Mouse (Mus musculus) hindbrain, postnatal 0 days (tissue): Measurements from ENCODE around the gene Armcx3. TPM values are rescaled to one million over a fixed set of nuclear protein-coding genes. Genes with fewer than 3 reads are reported as not detected.
A peak's percentile ranks its signal among the peaks of the same experiment; 100 is the strongest.

Experiments used
- ATAC-seq: fragments of 200-750 bp; cut with Nextera tagmentation; 2 replicates; pipeline ENCODE4 v1.8.0; 2017; ENCODE audit warnings: mild to moderate bottlenecking, moderate TSS enrichment, moderate library complexity
- DNase-seq: peaks from one replicate; pipeline ENCODE4 v3.0.0-alpha.2; 2015; ENCODE audit warnings: low spot score
- H3K27ac ChIP-seq: fragments of 300-500 bp; sonication (generic); 2 replicates; pipeline ENCODE4 v1.5.1; 2014; ENCODE audit warnings: mild to moderate bottlenecking
- H3K27me3 ChIP-seq: fragments of 300-500 bp; sonication (generic); 2 replicates; pipeline ENCODE4 v1.6.1; 2014; ENCODE audit warnings: low read length, mixed read lengths; ENCODE audit not compliant: insufficient read depth
- H3K36me3 ChIP-seq: fragments of 300-500 bp; sonication (generic); 2 replicates; pipeline ENCODE4 v1.6.1; 2014; ENCODE audit warnings: low read length, mixed read lengths; ENCODE audit not compliant: insufficient read depth
- H3K4me1 ChIP-seq: fragments of 300-500 bp; sonication (generic); 2 replicates; pipeline ENCODE4 v1.6.1; 2014; ENCODE audit warnings: antibody characterized with exemption, low read length, mixed read lengths; ENCODE audit not compliant: insufficient read depth
- H3K4me2 ChIP-seq: fragments of 300-500 bp; sonication (generic); 2 replicates; pipeline ENCODE4 v1.6.1; 2014; ENCODE audit warnings: low read depth, mild to moderate bottlenecking, low read length, moderate library complexity, mixed read lengths
- H3K4me3 ChIP-seq: fragments of 300-500 bp; sonication (generic); 2 replicates; pipeline ENCODE4 v1.5.1; 2014; ENCODE audit warnings: low read length
- H3K9ac ChIP-seq: fragments of 300-500 bp; sonication (generic); replicated peaks from 2 replicates; pipeline ENCODE4 v1.6.1; 2014; ENCODE audit warnings: mild to moderate bottlenecking, low read length, moderate library complexity, mixed read lengths
- H3K9me3 ChIP-seq: fragments of 300-500 bp; sonication (generic); 2 replicates; pipeline ENCODE4 v1.6.1; 2016; ENCODE audit warnings: low read length, mixed read lengths
- CTCF ChIP-seq: IDR thresholded peaks from 2 replicates; pipeline ENCODE4 v1.5.1; 2016; ENCODE audit warnings: antibody characterized with exemption, control low read depth, low read depth
- WGBS: fragments of 180-500 bp; shearing (Covaris S2); extraction: QIAGEN DNeasy Blood & Tissue Kit; methylation state at CpG from one replicate; pipeline ENCODE4 v1.1.7; 2014; 5-methylcytosine and 5-hydroxymethylcytosine counted together
- polyA plus RNA-seq: library from polyadenylated mRNA; unstranded; fragments of >200 nt; fragmentation: Nextera tagmentation; extraction: Ambion mirVana; gene quantifications from 2 replicates; pipeline ENCODE4 v1.2.1, GENCODE M21; 2015
- total RNA-seq: library from RNA; depleted of rRNA; stranded (reverse); fragments of >200 nt; gene quantifications from 2 replicates; pipeline ENCODE4 v1.2.3, GENCODE M21; 2014

Gene Armcx3
- total and polyA plus RNA-seq, 2 experiments from 2014 or later: 43.5 to 93.4 TPM

GRCm38 (mm10) chrX:134737796-134738195 is 18.6 kb upstream of the Armcx3 start:
- Histone ChIP-seq H3K4me1 (no peaks in the 10 kb centered on the region), H3K27ac (no peak overlapping the region), H3K4me2 (no peak overlapping the region), H3K36me3 (no peaks in the 10 kb centered on the region), H3K4me3 (no peak overlapping the region), H3K27me3 (no peaks in the 10 kb centered on the region), H3K9ac (no peak overlapping the region), H3K9me3 (no peaks in the 10 kb centered on the region)
- 100% methylated on average over 1 of the region's 1 CpGs for WGBS
- DNase-seq (no peak), ATAC-seq (no peak)
- no peak for TF ChIP-seq CTCF

GRCm38 (mm10) chrX:134739160-134739559 is 17.2 kb upstream of the Armcx3 start:
- Histone ChIP-seq H3K9me3 (no peaks in the 10 kb centered on the region), H3K9ac (no peak overlapping the region), H3K27ac (no peak overlapping the region), H3K4me1 (no peaks in the 10 kb centered on the region), H3K4me2 (no peak overlapping the region), H3K36me3 (no peaks in the 10 kb centered on the region), H3K4me3 (no peak overlapping the region), H3K27me3 (no peaks in the 10 kb centered on the region)
- 64% methylated on average over 4 of the region's 4 CpGs for WGBS
- DNase-seq (no peak), ATAC-seq (no peak)
- no peak for TF ChIP-seq CTCF

DNA sequence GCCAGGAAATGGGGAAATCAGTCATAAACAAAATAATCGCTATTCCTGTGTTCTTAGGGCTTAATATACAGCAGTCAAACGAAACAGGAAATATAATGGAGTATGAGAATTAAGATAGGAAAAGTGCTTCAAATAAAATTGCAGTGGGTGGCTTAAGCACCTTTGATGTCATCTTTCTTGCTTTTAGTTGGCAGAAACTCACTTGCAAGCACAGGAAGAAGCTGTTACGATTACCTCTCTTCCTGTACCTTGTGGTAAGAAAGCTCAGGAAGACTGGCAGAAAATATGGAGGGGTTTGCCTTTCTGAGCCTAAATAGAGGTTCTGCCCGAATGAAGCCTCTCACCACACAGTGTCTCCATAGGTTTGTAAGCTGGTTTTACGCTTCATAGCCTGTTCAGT is 14.5 kb upstream of the Armcx3 start:
- Histone ChIP-seq H3K9ac (no peak overlapping the region), H3K4me3 (no peak overlapping the region), H3K4me2 (no peak overlapping the region), H3K27ac (no peak overlapping the region), H3K27me3 (no peaks in the 10 kb centered on the region), H3K36me3 (no peaks in the 10 kb centered on the region), H3K9me3 (no peaks in the 10 kb centered on the region), H3K4me1 (no peaks in the 10 kb centered on the region)
- TF ChIP-seq CTCF: no peak
- WGBS: 71% methylated on average over 5 of the region's 5 CpGs
- DNase-seq (no peak), ATAC-seq (no peak)

DNA sequence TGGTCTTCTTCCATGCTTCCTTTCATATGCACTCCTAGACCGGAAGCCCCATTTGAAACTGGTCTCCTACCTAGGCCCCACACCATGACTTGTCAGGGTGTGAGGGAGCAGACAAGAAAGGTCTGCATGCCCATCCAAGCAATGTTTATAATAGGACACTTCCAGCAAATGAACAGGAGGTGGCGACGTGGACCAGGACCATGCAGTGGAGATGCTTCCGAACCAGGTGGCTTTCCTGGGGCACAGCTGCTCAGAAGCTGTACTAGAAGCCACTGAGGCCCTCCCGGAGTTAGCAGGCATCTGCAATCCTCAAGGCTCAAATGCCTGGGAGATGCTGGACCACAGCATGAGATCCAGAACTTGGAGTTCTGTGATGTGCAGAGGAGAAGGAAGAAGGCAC is 9.9 kb upstream of the Armcx3 start:
- Histone ChIP-seq H3K36me3 (no peaks in the 10 kb centered on the region), H3K9me3 (no peaks in the 10 kb centered on the region), H3K27me3 (no peaks in the 10 kb centered on the region), H3K9ac (no peak overlapping the region), H3K4me3 (no peak overlapping the region), H3K27ac (no peak overlapping the region), H3K4me1 (no peaks in the 10 kb centered on the region; the same call in 1 of the 2 replicates), H3K4me2 (no peak overlapping the region)
- whole genome bisulfite sequencing: 37% methylated on average over 5 of the region's 5 CpGs
- peak; percentile 81 for TF ChIP-seq CTCF
- DNase-seq (peak; percentile 71), ATAC-seq (peak; percentile 70)

DNA sequence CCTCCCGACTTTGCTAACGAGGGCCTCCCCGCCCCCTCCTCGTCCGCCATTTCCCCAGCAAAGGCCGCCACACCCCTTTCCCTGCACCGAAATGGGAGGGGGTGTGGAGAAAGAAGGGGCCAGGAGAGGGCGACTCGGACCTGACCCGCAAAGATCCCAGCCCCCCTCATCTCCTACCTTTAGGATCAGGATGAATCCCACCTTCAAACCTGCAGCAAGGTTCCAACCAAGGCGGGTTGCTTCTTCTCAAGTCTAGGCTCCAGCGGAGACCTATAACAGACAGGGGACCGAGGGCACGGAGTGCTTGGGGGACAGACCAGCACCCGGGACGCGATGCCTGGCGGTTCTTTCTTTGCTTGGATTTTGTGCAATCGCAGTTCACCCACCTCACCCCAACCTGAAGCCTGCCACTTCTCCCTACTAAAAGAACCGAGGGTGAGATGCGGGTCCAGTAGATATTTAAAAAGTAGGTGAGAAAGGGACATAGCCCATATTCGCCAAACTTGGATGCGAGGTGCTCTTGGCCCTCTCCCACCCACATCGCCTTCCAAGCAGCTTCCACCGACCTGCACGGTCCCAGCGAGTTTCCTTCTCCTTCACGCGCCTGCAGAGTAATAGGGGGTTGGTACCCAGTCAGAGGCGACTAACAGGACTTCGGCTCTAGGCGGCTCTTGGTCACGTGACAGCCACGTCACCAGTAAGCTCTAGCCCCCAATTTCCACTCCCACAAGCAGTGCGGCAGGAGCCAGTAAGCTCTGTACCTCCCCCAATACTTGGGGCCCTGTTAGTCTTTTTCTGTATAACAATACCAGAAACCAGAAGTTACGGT is 5.4 kb upstream of the Armcx3 start, which contains the start of gene Armcx6:
Gene Armcx6, minus strand, starts transcription at position 654 of the 829 bp plus-strand sequence.
- 29% methylated on average over 36 of the region's 36 CpGs for WGBS
- Histone ChIP-seq H3K4me2 (peak within 1 kb of the TSS; percentile 62), H3K27ac (peak within 1 kb of the TSS; percentile 76), H3K9ac (peak within 1 kb of the TSS; percentile 59), H3K27me3 (no peaks in the 10 kb centered on the region), H3K4me1 (no peaks in the 10 kb centered on the region; the same call in 1 of the 2 replicates), H3K4me3 (peak within 1 kb of the TSS; percentile 50), H3K9me3 (no peaks in the 10 kb centered on the region), H3K36me3 (no peaks in the 10 kb centered on the region)
- TF ChIP-seq CTCF: peak; percentile 39
- DNase-seq (peak; percentile 87), ATAC-seq (peak; percentile 94)

DNA sequence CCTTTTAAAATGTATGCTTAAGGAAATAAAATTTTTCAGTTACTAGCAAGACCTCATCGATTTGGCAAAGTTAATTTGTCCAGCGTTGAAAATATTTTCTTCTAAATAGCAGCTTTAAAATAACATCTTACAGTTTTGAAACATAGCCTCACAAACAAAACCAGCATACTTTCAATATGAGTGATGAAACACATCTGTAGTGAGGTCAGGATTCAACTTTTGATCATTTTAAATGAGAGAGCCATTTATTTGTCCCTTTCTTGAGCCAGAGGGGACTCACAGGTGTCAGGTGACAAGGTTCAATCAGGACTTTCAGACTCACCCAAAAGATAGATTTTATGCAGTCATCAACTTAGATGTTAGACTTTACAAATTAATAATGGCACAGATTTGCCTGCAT is 4.5 kb upstream of the Armcx3 start:
- Histone ChIP-seq H3K36me3 (no peaks in the 10 kb centered on the region), H3K9ac (no peak overlapping the region), H3K4me3 (no peak overlapping the region), H3K9me3 (no peaks in the 10 kb centered on the region), H3K4me1 (no peaks in the 10 kb centered on the region; the same call in 1 of the 2 replicates), H3K4me2 (no peak overlapping the region), H3K27ac (no peak overlapping the region), H3K27me3 (no peaks in the 10 kb centered on the region)
- DNase-seq (no peak), ATAC-seq (no peak)
- 63% methylated on average over 2 of the region's 2 CpGs for WGBS
- TF ChIP-seq CTCF: no peak

DNA sequence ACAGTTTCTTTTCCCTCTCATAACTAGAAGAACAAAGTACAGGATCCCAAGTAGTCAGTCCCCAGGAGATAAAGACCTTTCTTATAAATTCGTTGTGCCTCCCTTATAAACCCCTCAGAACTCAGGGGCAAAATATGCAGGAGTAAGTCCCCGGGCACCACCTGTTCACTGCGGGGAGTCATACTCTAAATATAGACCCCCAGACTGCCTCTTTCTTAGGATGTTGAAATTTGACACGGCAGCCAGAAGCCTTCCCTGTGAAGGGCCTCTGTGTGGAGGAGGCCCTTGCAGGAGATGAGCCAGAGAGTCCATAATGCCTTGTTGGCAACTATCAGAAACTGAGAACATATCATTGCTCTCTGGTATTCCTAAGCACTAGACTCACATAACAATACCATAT is 3.8 kb upstream of the Armcx3 start:
- TF ChIP-seq CTCF: no peak
- no peak overlapping the region for H3K4me3 ChIP-seq
- ATAC-seq (no peak), DNase-seq (no peak)
- no peak overlapping the region for H3K27ac ChIP-seq
- H3K27me3 ChIP-seq: no peaks in the 10 kb centered on the region
- WGBS: 46% methylated on average over 4 of the region's 4 CpGs
- no peak overlapping the region for H3K4me2 ChIP-seq
- H3K9ac ChIP-seq: no peak overlapping the region
- no peaks in the 10 kb centered on the region for H3K36me3 ChIP-seq
- no peaks in the 10 kb centered on the region for H3K9me3 ChIP-seq
- no peaks in the 10 kb centered on the region; the same call in 1 of the 2 replicates for H3K4me1 ChIP-seq
